Comparison of ENCODE assay signal across 8 mouse cellular contexts in genomic region chrX:162900938-162901337, GRCm38 (mm10). TPM values are rescaled to one million over a fixed set of nuclear protein-coding genes. Genes with fewer than 3 reads are reported as not detected.
DNase-seq lines count a peak whose midpoint lies in the region; ATAC-seq lines count a peak whose summit lies in the region.

TSS of gene Ctps2 (plus strand) at chrX:162901238.

- intact Hi-C loops in left cerebral cortex, postnatal 10 days (cut with DNase I), result loop anchor here (5.0 kb wide), 1 partner anchor 1011 kb away; no protein-coding TSS in a partner anchor

- H3K27ac ChIP-seq in heart, embryonic 12.5 days (ENCODE audit: poor library complexity, severe bottlenecking), result peak within 1 kb of the TSS; percentile 71

- DNase-seq in layer of hippocampus, adult 8-10 months (ENCODE audit: low spot score in 2 of 2), result no peak
- no peak for DNase-seq in layer of hippocampus, adult 11-12 months (ENCODE audit: low spot score)
- no peak for DNase-seq in adrenal gland, postnatal 4 days (ENCODE audit: low spot score in 2 of 2)
- DNase-seq in left cerebral cortex, postnatal 10 days (ENCODE audit: extremely low spot score in 1 of 2, low spot score in 2 of 2), result no peak
- DNase-seq in thymus, postnatal 14 days, result no peak
- no peak for DNase-seq in embryo, embryonic 10.5 days (ENCODE audit: low spot score)

- peak within 1 kb of the TSS; percentile 71 for H3K4me3 ChIP-seq in heart, embryonic 12.5 days

- H3K4me1 ChIP-seq in heart, embryonic 12.5 days (replicated peaks), result no peaks in the 10 kb centered on the region

- 24% methylated on average over 4 of the region's 4 CpGs for WGBS in heart, embryonic 12.5 days

- no peaks in the 10 kb centered on the region for H3K27me3 ChIP-seq in heart, embryonic 12.5 days (replicated peaks)

- peak within 1 kb of the TSS; percentile 78 for H3K9ac ChIP-seq in heart, embryonic 12.5 days

- H3K36me3 ChIP-seq in heart, embryonic 12.5 days, result 0 out of 2 replicates have a peak, but pooled peaks cover 2% of the 10 kb centered on the region

- no peaks in the 10 kb centered on the region for H3K9me3 ChIP-seq in heart, embryonic 12.5 days (replicated peaks)

- peak within 1 kb of the TSS; percentile 72 for H3K4me2 ChIP-seq in heart, embryonic 12.5 days

- no peak for ATAC-seq in heart, embryonic 12.5 days (ENCODE audit: insufficient number of reproducible peaks, low FRiP score)
- ATAC-seq in monocyte, adult 5-6 weeks (replicated peaks; ENCODE audit: insufficient number of reproducible peaks, low FRiP score, low TSS enrichment, poor library complexity, severe bottlenecking), result no peak

RNA-seq across cellular contexts. Expression of gene Ctps2, which starts in this region (rescaled TPM):
- 10 to 100 TPM; 50.5 to 74.5 (median 68.2) TPM for total RNA-seq in layer of hippocampus, adult 8-10 months (2022)
- 100 to 1,000 TPM; 118 to 126 TPM for total RNA-seq in adrenal gland, postnatal 4 days (2021)
- polyA plus RNA-seq in heart, embryonic 12.5 days (2016; fragmentation: Nextera tagmentation; extraction: Ambion mirVana), result 59.7 and 60.3 TPM in 2 replicates
- total RNA-seq in left cerebral cortex, postnatal 10 days (2021), result 10 to 100 TPM; 70.3 to 70.4 TPM
- 94.2 to 133 TPM (median 113 TPM) in 3 replicates for total RNA-seq in monocyte, adult 5-6 weeks (2017)
